Mouse (Mus musculus) forebrain, postnatal 0 days (tissue): ENCODE data around the gene Cfap77. TPM values are rescaled to one million over a fixed set of nuclear protein-coding genes. Genes with fewer than 3 reads are reported as not detected.

Source experiments
- ATAC-seq: fragments of 200-750 bp; cut with Nextera tagmentation; 2 replicates; pipeline ENCODE4 v1.8.0; 2017; ENCODE audit warnings: mild to moderate bottlenecking, moderate library complexity
- DNase-seq: peaks from one replicate; pipeline ENCODE4 v3.0.0-alpha.2; 2015
- H3K27ac ChIP-seq: fragments of 300-500 bp; sonication (generic); 2 replicates; pipeline ENCODE4 v1.5.1; 2014; ENCODE audit warnings: low read depth, mild to moderate bottlenecking, antibody characterized with exemption, low read length, moderate library complexity, mixed read lengths
- H3K27me3 ChIP-seq: fragments of 300-500 bp; sonication (generic); 2 replicates; pipeline ENCODE4 v1.6.1; 2014; ENCODE audit warnings: mild to moderate bottlenecking, low read length, mixed read lengths; ENCODE audit not compliant: insufficient read depth
- H3K36me3 ChIP-seq: fragments of 300-500 bp; sonication (generic); 2 replicates; pipeline ENCODE4 v1.6.1; 2014; ENCODE audit warnings: mild to moderate bottlenecking, moderate library complexity; ENCODE audit not compliant: insufficient read depth
- H3K4me1 ChIP-seq: fragments of 300-500 bp; sonication (generic); 2 replicates; pipeline ENCODE4 v1.6.1; 2014; ENCODE audit warnings: antibody characterized with exemption; ENCODE audit not compliant: insufficient read depth
- H3K4me2 ChIP-seq: fragments of 300-500 bp; sonication (generic); 2 replicates; pipeline ENCODE4 v1.6.1; 2014; ENCODE audit warnings: low read depth, mild to moderate bottlenecking, moderate library complexity
- H3K4me3 ChIP-seq: fragments of 300-500 bp; sonication (generic); 2 replicates; pipeline ENCODE4 v1.5.1; 2014; ENCODE audit warnings: low read depth, low read length, mixed read lengths
- H3K9ac ChIP-seq: fragments of 300-500 bp; sonication (generic); 2 replicates; pipeline ENCODE4 v1.6.1; 2014; ENCODE audit warnings: mild to moderate bottlenecking
- H3K9me3 ChIP-seq: fragments of 300-500 bp; sonication (generic); 2 replicates; pipeline ENCODE4 v1.6.1; 2016; ENCODE audit warnings: low read length
- CTCF ChIP-seq: sonication (generic); IDR thresholded peaks from 2 replicates; pipeline ENCODE4 v1.5.1; 2016; ENCODE audit warnings: antibody characterized with exemption, control low read depth, low read depth
- WGBS: fragments of 180-500 bp; shearing (Covaris S2); extraction: QIAGEN DNeasy Blood & Tissue Kit; methylation state at CpG from one replicate; pipeline ENCODE4 v1.1.7; 2014; 5-methylcytosine and 5-hydroxymethylcytosine counted together
- polyA plus RNA-seq: library from polyadenylated mRNA; unstranded; fragments of >200 nt; fragmentation: Nextera tagmentation; extraction: Ambion mirVana; gene quantifications from 2 replicates; pipeline ENCODE4 v1.2.1, GENCODE M21; 2015
- total RNA-seq: library from RNA; depleted of rRNA; stranded (reverse); fragments of >200 nt; gene quantifications from 2 replicates; pipeline ENCODE4 v1.2.3, GENCODE M21; 2014

Cfap77 gene
- total and polyA plus RNA-seq, 2 experiments from 2014 or later: 0.57 to 0.59 TPM

DNA sequence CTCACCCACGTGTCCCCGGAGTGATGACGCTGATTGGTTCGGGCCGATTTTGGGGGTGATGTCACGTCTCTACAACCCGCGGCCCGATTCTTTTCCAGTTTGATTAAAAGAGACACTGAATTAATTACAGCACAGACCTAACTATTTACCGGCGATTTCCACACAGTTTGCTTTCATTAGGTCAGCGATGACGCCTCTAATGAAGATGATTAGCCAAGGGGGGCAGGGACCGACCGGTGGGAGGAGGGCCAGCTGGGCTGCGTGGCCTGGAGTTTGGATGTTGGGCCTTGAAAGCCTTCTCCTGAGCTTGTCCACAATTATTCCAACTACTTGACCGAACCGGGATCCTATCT is 138.4 kb downstream of the Cfap77 start, which contains the start of gene Barhl1:
Gene Barhl1, minus strand, starts transcription at position 156 of the 353 bp plus-strand sequence.
- H3K9ac ChIP-seq: no peak within 1 kb of the TSS

DNA sequence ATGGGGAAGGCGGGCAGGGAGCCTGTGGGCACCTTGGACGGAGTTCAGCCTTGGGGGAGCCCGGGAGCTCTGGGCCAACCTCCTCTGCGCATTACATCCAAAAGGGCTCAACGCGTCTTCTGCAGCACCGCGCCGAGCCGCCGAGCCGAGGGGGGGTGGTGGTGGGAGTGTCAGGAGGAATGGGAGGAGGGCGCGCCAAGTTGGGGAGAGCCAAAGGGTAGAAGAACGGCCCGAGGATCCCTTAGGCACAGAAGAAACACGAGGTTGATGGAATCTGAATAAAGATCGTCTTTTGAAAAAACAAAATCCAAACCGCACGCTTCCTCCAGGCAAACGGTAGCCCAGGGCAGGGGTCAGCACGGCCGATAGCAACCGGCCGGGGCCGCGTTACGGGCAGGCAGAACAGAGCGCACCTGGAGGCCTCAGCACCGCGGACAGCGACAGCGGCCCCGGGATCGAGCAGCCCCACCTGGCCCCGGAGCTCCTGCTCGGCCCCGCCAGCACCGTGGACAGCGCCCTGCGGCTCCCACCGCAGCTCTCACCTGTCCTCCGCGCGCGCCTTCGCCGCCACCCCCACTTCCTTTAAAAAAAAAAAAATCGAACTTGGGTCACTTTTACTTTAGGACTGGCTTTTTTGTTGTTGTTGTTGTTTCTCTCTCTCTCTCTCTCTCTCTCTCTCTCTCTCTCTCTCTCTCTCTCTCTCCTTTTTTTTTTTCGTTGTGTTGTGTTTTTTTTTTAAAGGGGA is 138.9 kb downstream of the Cfap77 start:
- ATAC-seq (no peak), DNase-seq (no peak)
- WGBS: 4% methylated on average over 50 of the region's 50 CpGs
- TF ChIP-seq CTCF: no peak
- Histone ChIP-seq H3K9me3 (no peaks in the 10 kb centered on the region), H3K27me3 (peaks cover 76% of the 10 kb centered on the region), H3K27ac (no peak overlapping the region), H3K9ac (no peak overlapping the region), H3K4me1 (0 out of 2 replicates have a peak, but pooled peaks cover 6% of the 10 kb centered on the region), H3K4me3 (no peak overlapping the region), H3K4me2 (no peak overlapping the region), H3K36me3 (no peaks in the 10 kb centered on the region)

More for the DNA sequence above, 138.4 kb downstream of the Cfap77 start, which contains the start of gene Barhl1:
- H3K9me3 ChIP-seq: no peaks in the 10 kb centered on the region
- ATAC-seq: no peak
- no peak within 1 kb of the TSS for H3K4me3 ChIP-seq
- peaks cover 76% of the 10 kb centered on the region for H3K27me3 ChIP-seq
- no peak within 1 kb of the TSS for H3K4me2 ChIP-seq
- no peak within 1 kb of the TSS for H3K27ac ChIP-seq
- 2% methylated on average over 18 of the region's 18 CpGs for WGBS
- 0 out of 2 replicates have a peak, but pooled peaks cover 6% of the 10 kb centered on the region for H3K4me1 ChIP-seq
- no peak for TF ChIP-seq CTCF
- H3K36me3 ChIP-seq: no peaks in the 10 kb centered on the region
- DNase-seq: peak; percentile 51

DNA sequence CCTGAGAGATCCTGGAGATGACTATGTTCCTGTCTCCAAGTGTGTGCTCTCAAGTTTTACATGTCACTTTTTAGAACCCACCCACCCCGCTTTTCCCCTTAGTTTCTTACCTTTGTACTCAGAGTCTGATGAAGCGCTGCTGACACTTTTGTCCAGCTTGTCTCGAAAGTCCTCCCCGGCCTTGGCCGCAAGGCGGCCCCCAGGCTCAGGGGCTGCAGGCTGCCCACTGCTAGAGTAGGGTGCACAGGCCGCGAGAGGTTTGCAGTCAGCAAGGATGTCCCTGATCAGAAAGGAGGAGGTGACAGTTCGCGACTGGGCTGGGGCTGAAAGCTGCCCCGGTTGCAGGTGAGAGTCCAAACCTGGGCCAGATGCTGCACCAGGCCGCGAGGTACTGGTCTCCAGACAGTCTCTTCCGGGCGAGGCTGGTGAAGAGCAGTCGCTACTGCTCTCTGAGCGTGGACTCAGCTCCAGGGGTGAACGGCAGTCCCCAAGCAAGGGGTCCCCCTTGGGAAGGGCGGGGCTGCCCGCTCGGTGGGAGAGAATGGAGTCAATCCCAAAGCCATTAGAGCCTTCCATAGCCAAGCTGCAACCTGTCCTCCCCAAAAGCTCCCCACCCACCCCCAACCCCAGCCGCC is 139.6 kb downstream of the Cfap77 start:
- ATAC-seq (no peak), DNase-seq (no peak)
- Histone ChIP-seq H3K9ac (no peak overlapping the region), H3K27ac (no peak overlapping the region), H3K4me3 (no peak overlapping the region), H3K36me3 (no peaks in the 10 kb centered on the region), H3K9me3 (no peaks in the 10 kb centered on the region), H3K4me2 (no peak overlapping the region), H3K4me1 (0 out of 2 replicates have a peak, but pooled peaks cover 6% of the 10 kb centered on the region), H3K27me3 (peaks cover 77% of the 10 kb centered on the region)
- 7% methylated on average over 22 of the region's 22 CpGs for WGBS
- no peak for TF ChIP-seq CTCF

DNA sequence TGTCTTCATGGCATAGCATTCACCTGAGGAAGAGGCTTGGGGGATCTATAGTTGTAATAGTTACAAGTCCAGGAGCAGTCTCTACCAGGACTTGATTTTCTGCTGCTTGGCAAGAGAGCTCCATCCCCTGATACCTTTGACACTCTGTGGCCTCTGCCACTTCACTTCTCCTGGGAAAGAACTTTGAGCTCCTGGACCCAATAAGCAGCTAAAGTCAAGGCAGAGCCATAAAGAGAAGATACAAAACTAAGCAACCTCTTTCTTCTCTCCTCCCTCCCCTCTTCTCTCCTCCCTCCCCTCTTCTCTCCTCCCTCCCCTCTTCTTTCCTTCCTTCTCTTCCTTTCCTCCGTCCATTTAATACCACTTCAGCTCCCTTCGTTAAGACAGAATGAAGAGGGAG is 140.7 kb downstream of the Cfap77 start:
- Histone ChIP-seq H3K27ac (no peak overlapping the region), H3K27me3 (peaks cover 78% of the 10 kb centered on the region), H3K9me3 (no peaks in the 10 kb centered on the region), H3K4me3 (no peak overlapping the region), H3K36me3 (no peaks in the 10 kb centered on the region), H3K4me2 (no peak overlapping the region), H3K4me1 (0 out of 2 replicates have a peak, but pooled peaks cover 6% of the 10 kb centered on the region), H3K9ac (no peak overlapping the region)
- WGBS: 3% methylated on average over 2 of the region's 2 CpGs
- no peak for ATAC-seq
- TF ChIP-seq CTCF: no peak
- no peak for DNase-seq

DNA sequence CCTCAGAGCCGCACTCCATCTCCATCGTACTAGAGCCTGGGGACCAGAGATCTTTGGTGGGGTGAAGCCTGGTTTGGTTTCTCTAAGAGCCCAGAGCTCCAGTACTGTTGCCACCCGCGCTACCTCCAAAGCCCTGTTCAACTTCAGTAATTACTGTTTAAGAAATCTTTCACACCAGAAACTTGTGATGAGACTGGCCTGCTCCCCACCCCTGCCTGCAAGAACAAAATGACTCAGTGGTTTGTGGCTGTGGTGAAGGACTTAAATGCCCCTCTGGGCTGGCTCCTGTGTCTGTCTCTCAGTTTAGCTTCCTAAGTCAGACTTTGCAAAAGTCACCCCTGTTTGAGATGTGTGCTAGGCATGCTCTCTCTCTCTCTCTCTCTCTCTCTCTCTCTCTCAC is 141.9 kb downstream of the Cfap77 start:
- Histone ChIP-seq H3K36me3 (no peaks in the 10 kb centered on the region), H3K4me2 (no peak overlapping the region), H3K9me3 (no peaks in the 10 kb centered on the region), H3K4me3 (no peak overlapping the region), H3K27ac (no peak overlapping the region), H3K27me3 (peaks cover 85% of the 10 kb centered on the region), H3K4me1 (0 out of 2 replicates have a peak, but pooled peaks cover 6% of the 10 kb centered on the region), H3K9ac (no peak overlapping the region)
- ATAC-seq (no peak), DNase-seq (peak; percentile 8)
- WGBS: 2% methylated on average over 4 of the region's 4 CpGs
- TF ChIP-seq CTCF: no peak

DNA sequence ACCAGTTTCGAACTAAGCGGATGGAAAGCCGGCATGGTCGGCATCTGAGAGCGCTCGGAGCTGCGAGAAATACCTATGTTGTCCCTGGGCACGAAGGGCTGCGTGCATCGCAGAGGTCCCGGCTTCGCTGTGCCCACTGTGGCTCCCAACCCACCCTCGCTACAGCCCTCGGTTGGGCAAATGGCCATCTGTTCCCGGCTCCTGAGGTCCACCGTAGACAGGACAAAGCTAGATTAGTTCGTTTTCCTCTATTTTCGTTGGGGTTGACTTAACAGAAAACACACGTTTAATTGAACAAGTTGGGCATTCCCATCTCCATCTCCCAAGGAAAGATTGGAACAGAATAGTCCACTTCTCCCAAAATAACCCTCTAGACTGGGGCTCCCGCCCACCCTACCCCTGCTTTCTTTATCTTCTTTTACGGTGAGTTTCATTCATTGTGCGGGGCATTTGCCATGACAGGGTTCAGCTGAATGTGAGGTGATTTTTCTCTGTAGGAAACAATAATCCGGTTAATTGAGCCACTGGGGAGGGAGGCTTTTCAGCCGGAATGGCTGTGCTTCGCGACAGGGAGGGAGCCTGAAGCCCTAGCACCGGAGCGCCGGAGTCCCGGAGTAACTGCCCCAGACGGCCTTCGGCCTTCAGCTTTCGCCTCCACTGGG is 142.7 kb downstream of the Cfap77 start:
- no peak for ATAC-seq
- Histone ChIP-seq H3K4me2 (no peak overlapping the region), H3K27me3 (peaks cover 92% of the 10 kb centered on the region), H3K9me3 (no peaks in the 10 kb centered on the region), H3K4me3 (no peak overlapping the region), H3K36me3 (no peaks in the 10 kb centered on the region), H3K9ac (no peak overlapping the region), H3K27ac (no peak overlapping the region), H3K4me1 (0 out of 2 replicates have a peak, but pooled peaks cover 6% of the 10 kb centered on the region)
- DNase-seq: peak; percentile 75
- TF ChIP-seq CTCF: no peak
- WGBS: 2% methylated on average over 33 of the region's 33 CpGs
